ENCODE assay signal across 8 mouse cellular contexts in the genomic region with DNA sequence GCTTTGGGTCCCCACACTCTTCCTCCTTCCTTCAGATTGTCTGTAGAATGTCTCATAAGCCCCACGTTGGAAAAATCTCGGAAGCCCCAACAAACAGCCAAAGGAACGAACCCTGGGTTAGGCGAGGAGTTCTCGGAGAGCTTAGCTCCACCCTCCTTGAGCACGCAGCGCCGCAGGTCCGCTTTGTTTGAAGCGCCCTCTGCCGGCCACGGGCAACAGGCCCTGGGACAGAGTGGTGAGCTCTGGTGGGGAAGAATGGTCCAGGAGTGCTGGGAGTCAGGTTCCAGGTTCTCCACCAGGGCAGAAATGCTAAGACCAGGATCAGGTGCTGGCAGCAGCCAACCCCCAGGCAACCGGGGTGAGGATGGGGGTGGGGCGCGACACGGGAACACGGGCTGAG. TPM values are rescaled to one million over a fixed set of nuclear protein-coding genes. Genes with fewer than 3 reads are reported as not detected.
DNase-seq lines count a peak whose midpoint lies in the region; ATAC-seq and TF ChIP-seq lines count a peak whose summit lies in the region.

No protein-coding gene starts in this region.

- no peaks in the 10 kb centered on the region for H3K27me3 ChIP-seq in embryonic facial prominence, embryonic 11.5 days (ENCODE audit: control insufficient read depth, insufficient read depth, low read length)
- H3K27me3 ChIP-seq in heart, adult 2 months (ENCODE audit: control insufficient read depth, insufficient read depth, low read length): no peaks in the 10 kb centered on the region
- H3K27me3 ChIP-seq in limb, embryonic 14.5 days (ENCODE audit: control insufficient read depth, insufficient read depth, low read length): no peaks in the 10 kb centered on the region
- no peaks in the 10 kb centered on the region for H3K27me3 ChIP-seq in midbrain, embryonic 16.5 days (ENCODE audit: control insufficient read depth, insufficient read depth, low read depth, low read length)

- WGBS in embryonic facial prominence, embryonic 11.5 days: 3% methylated on average over 17 of the region's 17 CpGs
- WGBS in heart, adult 2 months: 4% methylated on average over 17 of the region's 17 CpGs
- 2% methylated on average over 17 of the region's 17 CpGs for WGBS in limb, embryonic 14.5 days
- 4% methylated on average over 17 of the region's 17 CpGs for WGBS in midbrain, embryonic 16.5 days

- TF ChIP-seq EP300 in heart, adult 2 months (IDR thresholded peaks at IDR 0.05; ENCODE audit: insufficient read depth, low read depth, low read length): peak; percentile 87; the same call in 1 of the 2 replicates

- TF ChIP-seq POLR2A in heart, adult 2 months (IDR thresholded peaks at IDR 0.05; ENCODE audit: insufficient read depth, low read depth, low read length): no peak
- no peak for TF ChIP-seq POLR2A in limb, embryonic 14.5 days (IDR thresholded peaks at IDR 0.05; ENCODE audit: borderline replicate concordance, extremely low read depth, insufficient read depth, insufficient read length)

- no peak overlapping the region for H3K4me2 ChIP-seq in embryonic facial prominence, embryonic 11.5 days (ENCODE audit: low read depth, low read length)
- peak overlapping the region; percentile 6; the same call in 1 of the 2 replicates for H3K4me2 ChIP-seq in limb, embryonic 14.5 days (replicated peaks; ENCODE audit: low read depth, low read length, severe bottlenecking)
- peak overlapping the region; percentile 45 for H3K4me2 ChIP-seq in midbrain, embryonic 16.5 days (ENCODE audit: low read length)

- no peaks in the 10 kb centered on the region for H3K9me3 ChIP-seq in embryonic facial prominence, embryonic 11.5 days (replicated peaks; ENCODE audit: control insufficient read depth, low read length)
- H3K9me3 ChIP-seq in limb, embryonic 14.5 days (ENCODE audit: control insufficient read depth, low read length): no peaks in the 10 kb centered on the region
- no peaks in the 10 kb centered on the region for H3K9me3 ChIP-seq in midbrain, embryonic 16.5 days (replicated peaks; ENCODE audit: control insufficient read depth, low read length, poor library complexity, severe bottlenecking)

- TF ChIP-seq CTCF in heart, adult 2 months (IDR thresholded peaks at IDR 0.05): peak; percentile 98

- peaks cover 5% of the 10 kb centered on the region; the same call in 1 of the 2 replicates for H3K4me1 ChIP-seq in embryonic facial prominence, embryonic 11.5 days (ENCODE audit: control insufficient read depth, insufficient read depth, low read length)
- no peaks in the 10 kb centered on the region for H3K4me1 ChIP-seq in heart, adult 2 months (ENCODE audit: control insufficient read depth, insufficient read depth, low read length)
- H3K4me1 ChIP-seq in limb, embryonic 14.5 days (ENCODE audit: control insufficient read depth, insufficient read depth, low read length): peaks cover 10% of the 10 kb centered on the region; the same call in 1 of the 2 replicates
- no peaks in the 10 kb centered on the region for H3K4me1 ChIP-seq in midbrain, embryonic 16.5 days (ENCODE audit: control insufficient read depth, insufficient read depth, low read length)

- H3K27ac ChIP-seq in embryonic facial prominence, embryonic 11.5 days (replicated peaks; ENCODE audit: low read depth, low read length): no peak overlapping the region
- H3K27ac ChIP-seq in heart, adult 2 months: no peak overlapping the region
- peak overlapping the region; percentile 9; the same call in 1 of the 2 replicates for H3K27ac ChIP-seq in limb, embryonic 14.5 days (replicated peaks; ENCODE audit: low read depth, low read length)
- H3K27ac ChIP-seq in midbrain, embryonic 16.5 days (ENCODE audit: low read length): peak overlapping the region; percentile 28; the same call in 1 of the 2 replicates

- peak; percentile 69 for DNase-seq in 3T3-L1 (ENCODE audit: low read depth, low spot score)
- DNase-seq in adrenal gland, postnatal 14 days: peak; percentile 94
- peak; percentile 92 for DNase-seq in embryonic facial prominence, embryonic 11.5 days (ENCODE audit: low spot score)
- DNase-seq in heart, adult 2 months: peak; percentile 84 to 92
- peak; percentile 87 for DNase-seq in kidney, adult 18-20 months
- peak; percentile 73 for DNase-seq in limb, embryonic 14.5 days (ENCODE audit: low spot score)
- DNase-seq in spleen, postnatal 36 days (ENCODE audit: low spot score in 2 of 2): peak; percentile 73 to 80

- H3K9ac ChIP-seq in embryonic facial prominence, embryonic 11.5 days (replicated peaks; ENCODE audit: low read length): no peak overlapping the region; the same call in 1 of the 2 replicates
- H3K9ac ChIP-seq in heart, adult 2 months (ENCODE audit: low read depth, low read length): no peak overlapping the region
- no peak overlapping the region for H3K9ac ChIP-seq in limb, embryonic 14.5 days (ENCODE audit: low read depth, low read length, severe bottlenecking)
- 0 out of 2 replicates have a peak overlapping the region, but pooled peaks have one; percentile 36 for H3K9ac ChIP-seq in midbrain, embryonic 16.5 days (ENCODE audit: low read depth, low read length)

- intact Hi-C loops in heart, adult 2 months (cut with DNase I): loop anchor here (1.0 kb wide), 1 partner anchor 71 kb away; no protein-coding TSS in a partner anchor

- peak; percentile 72 for ATAC-seq in embryonic facial prominence, embryonic 11.5 days (replicated peaks; ENCODE audit: insufficient number of reproducible peaks, low FRiP score, low TSS enrichment, low read depth)
- ATAC-seq in limb, embryonic 14.5 days (ENCODE audit: low FRiP score, low read depth): peak; percentile 80
- peak; percentile 63 for ATAC-seq in midbrain, embryonic 16.5 days

- no peak overlapping the region for H3K4me3 ChIP-seq in embryonic facial prominence, embryonic 11.5 days (ENCODE audit: low read depth, low read length)
- no peak overlapping the region for H3K4me3 ChIP-seq in heart, adult 2 months
- no peak overlapping the region for H3K4me3 ChIP-seq in limb, embryonic 14.5 days (replicated peaks; ENCODE audit: low read length)
- 0 out of 2 replicates have a peak overlapping the region, but pooled peaks have one; percentile 3 for H3K4me3 ChIP-seq in midbrain, embryonic 16.5 days (ENCODE audit: low read depth, low read length)

- H3K79me2 ChIP-seq in heart, adult 2 months (replicated peaks; ENCODE audit: control insufficient read depth, insufficient read depth, low read length): no peaks in the 10 kb centered on the region

- H3K36me3 ChIP-seq in embryonic facial prominence, embryonic 11.5 days (replicated peaks; ENCODE audit: control insufficient read depth, insufficient read depth, low read depth, low read length): peaks cover 3% of the 10 kb centered on the region; the same call in 1 of the 2 replicates
- H3K36me3 ChIP-seq in heart, adult 2 months (ENCODE audit: control insufficient read depth, insufficient read depth, low read length): no peaks in the 10 kb centered on the region
- H3K36me3 ChIP-seq in limb, embryonic 14.5 days (ENCODE audit: control insufficient read depth, insufficient read depth, low read length): peaks cover 28% of the 10 kb centered on the region
- peaks cover 8% of the 10 kb centered on the region for H3K36me3 ChIP-seq in midbrain, embryonic 16.5 days (ENCODE audit: control insufficient read depth, insufficient read depth, low read length)

RNA-seq across cellular contexts. Expression of a gene that starts 30.0 kb away (rescaled TPM):
- total RNA-seq in adrenal gland, postnatal 14 days (2021): 3.9 and 4.3 TPM in 2 replicates
- 75.2 and 95.7 TPM in 2 replicates for polyA plus RNA-seq in embryonic facial prominence, embryonic 11.5 days (2014; fragmentation: Nextera tagmentation; extraction: Ambion mirVana)
- 1 to 10 TPM; 1.8 to 2.0 TPM for total RNA-seq in heart, adult 2 months (2021)
- polyA plus RNA-seq in heart, adult 2 months (2012; rRNA removed): 9.6 and 11.1 TPM in 2 replicates
- 281 and 440 TPM in 2 replicates for polyA plus RNA-seq in limb, embryonic 14.5 days (2012; rRNA removed)
- 57.5 and 64.7 TPM in 2 replicates for polyA plus RNA-seq in limb, embryonic 14.5 days (2014; fragmentation: Nextera tagmentation; extraction: Ambion mirVana)
- polyA plus RNA-seq in midbrain, embryonic 16.5 days (2015; fragmentation: Nextera tagmentation; extraction: Ambion mirVana): 2.4 and 2.9 TPM in 2 replicates

RNA-seq across cellular contexts. Expression of a gene that starts 59.9 kb away (rescaled TPM):
- 20.6 and 28.1 TPM in 2 replicates for total RNA-seq in adrenal gland, postnatal 14 days (2021)
- 29.0 and 32.4 TPM in 2 replicates for polyA plus RNA-seq in embryonic facial prominence, embryonic 11.5 days (2014; fragmentation: Nextera tagmentation; extraction: Ambion mirVana)
- total RNA-seq in heart, adult 2 months (2021): 10 to 100 TPM; 10.0 to 11.7 TPM
- 10.2 and 13.7 TPM in 2 replicates for polyA plus RNA-seq in heart, adult 2 months (2012; rRNA removed)
- 104 and 165 TPM in 2 replicates for polyA plus RNA-seq in limb, embryonic 14.5 days (2012; rRNA removed)
- polyA plus RNA-seq in limb, embryonic 14.5 days (2014; fragmentation: Nextera tagmentation; extraction: Ambion mirVana): 38.6 and 46.0 TPM in 2 replicates
- polyA plus RNA-seq in midbrain, embryonic 16.5 days (2015; fragmentation: Nextera tagmentation; extraction: Ambion mirVana): 35.8 and 38.8 TPM in 2 replicates

Comparison
In these comparisons a context has a peak if more than half of its experiments do, and no peak if none do; other contexts are left out.
1. H3K27ac ChIP-seq: peak in limb, embryonic 14.5 days (single experiment) and midbrain, embryonic 16.5 days (single experiment); none in embryonic facial prominence, embryonic 11.5 days (single experiment) and heart, adult 2 months (single experiment).
2. Peak in every context shown above with its lines, with median percentiles within 50 percentile points of each other: DNase-seq and ATAC-seq.